Mouse (Mus musculus): ENCODE measurements at regions not wholly inside any gene's neighbourhood (a gene's known extent, or its start where the extent isn't known, plus 50 kb on each side); places are given as distances from the start of the nearest gene placed in this dataset.
"Not testable (repeated sequence)": the region's sequence is repeated elsewhere in the genome, so short reads cannot be mapped to it uniquely, and the experiment has no call there.

GRCm38 (mm10) chr5:51980901-51981300, 209.4 kb downstream of the Dhx15 start:
- Histone ChIP-seq H3K27me3 (ENCODE audit: control insufficient read depth, insufficient read depth, low read length) (no peaks in the 10 kb centered on the region), H3K4me1 (ENCODE audit: control insufficient read depth, insufficient read depth, low read length) (no peaks in the 10 kb centered on the region), H3K9ac (ENCODE audit: low read depth, low read length, severe bottlenecking) (no peak overlapping the region), H3K36me3 (ENCODE audit: control insufficient read depth, insufficient read depth, low read length) (no peaks in the 10 kb centered on the region), H3K4me2 (replicated peaks; ENCODE audit: low read depth, low read length, severe bottlenecking) (no peak overlapping the region), H3K4me3 (replicated peaks; ENCODE audit: low read length) (no peak overlapping the region), H3K27ac (replicated peaks; ENCODE audit: low read depth, low read length) (no peak overlapping the region), H3K9me3 (ENCODE audit: control insufficient read depth, low read length) (no peaks in the 10 kb centered on the region)
- no peak for ATAC-seq (ENCODE audit: low FRiP score, low read depth)
- TF ChIP-seq POLR2A (IDR thresholded peaks at IDR 0.05; ENCODE audit: borderline replicate concordance, extremely low read depth, insufficient read depth, insufficient read length), result no peak
- WGBS, result 81% methylated on average over 5 of the region's 5 CpGs
- no peak for DNase-seq (ENCODE audit: low spot score)

- 17% methylated on average over 5 of the region's 5 CpGs for WGBS
- DNase-seq (ENCODE audit: low spot score), result peak; percentile 47
These were observed 237.8 kb downstream of the Dhx15 start for GRCm38 (mm10) chr5:51952499-51952898.

GRCm38 (mm10) chr5:51949996-51950395, 240.3 kb downstream of the Dhx15 start:
- TF ChIP-seq POLR2A (IDR thresholded peaks at IDR 0.05; ENCODE audit: borderline replicate concordance, extremely low read depth, insufficient read depth, insufficient read length), result no peak
- H3K4me2 ChIP-seq (replicated peaks; ENCODE audit: low read depth, low read length, severe bottlenecking), result no peak overlapping the region
- H3K4me3 ChIP-seq (replicated peaks; ENCODE audit: low read length), result no peak overlapping the region
- ATAC-seq (ENCODE audit: low FRiP score, low read depth), result no peak
- no peak overlapping the region for H3K9ac ChIP-seq (ENCODE audit: low read depth, low read length, severe bottlenecking)
- DNase-seq (ENCODE audit: low spot score), result no peak
- 0 out of 2 replicates have a peak, but pooled peaks cover 2% of the 10 kb centered on the region for H3K4me1 ChIP-seq (ENCODE audit: control insufficient read depth, insufficient read depth, low read length)
- H3K9me3 ChIP-seq (ENCODE audit: control insufficient read depth, low read length), result no peaks in the 10 kb centered on the region
- no peaks in the 10 kb centered on the region for H3K36me3 ChIP-seq (ENCODE audit: control insufficient read depth, insufficient read depth, low read length)
- no peaks in the 10 kb centered on the region for H3K27me3 ChIP-seq (ENCODE audit: control insufficient read depth, insufficient read depth, low read length)
- WGBS, result 88% methylated on average over 5 of the region's 5 CpGs
- H3K27ac ChIP-seq (replicated peaks; ENCODE audit: low read depth, low read length), result no peak overlapping the region

More at GRCm38 (mm10) chr5:51952499-51952898, 237.8 kb downstream of the Dhx15 start:
- TF ChIP-seq POLR2A (IDR thresholded peaks at IDR 0.05; ENCODE audit: borderline replicate concordance, extremely low read depth, insufficient read depth, insufficient read length), result no peak
- Histone ChIP-seq H3K4me2 (replicated peaks; ENCODE audit: low read depth, low read length, severe bottlenecking) (no peak overlapping the region), H3K27me3 (ENCODE audit: control insufficient read depth, insufficient read depth, low read length) (no peaks in the 10 kb centered on the region), H3K4me3 (replicated peaks; ENCODE audit: low read length) (no peak overlapping the region), H3K27ac (replicated peaks; ENCODE audit: low read depth, low read length) (no peak overlapping the region), H3K9ac (ENCODE audit: low read depth, low read length, severe bottlenecking) (no peak overlapping the region), H3K4me1 (ENCODE audit: control insufficient read depth, insufficient read depth, low read length) (0 out of 2 replicates have a peak, but pooled peaks cover 2% of the 10 kb centered on the region), H3K9me3 (ENCODE audit: control insufficient read depth, low read length) (no peaks in the 10 kb centered on the region), H3K36me3 (ENCODE audit: control insufficient read depth, insufficient read depth, low read length) (no peaks in the 10 kb centered on the region)
- peak; percentile 73 for ATAC-seq (ENCODE audit: low FRiP score, low read depth)

- no peak overlapping the region for H3K4me3 ChIP-seq (replicated peaks; ENCODE audit: low read length)
- 90% methylated on average over 3 of the region's 3 CpGs for WGBS
- H3K4me2 ChIP-seq (replicated peaks; ENCODE audit: low read depth, low read length, severe bottlenecking), result no peak overlapping the region
- H3K9me3 ChIP-seq (ENCODE audit: control insufficient read depth, low read length), result no peaks in the 10 kb centered on the region
- ATAC-seq (ENCODE audit: low FRiP score, low read depth) (no peak), DNase-seq (ENCODE audit: low spot score) (no peak)
- no peak overlapping the region for H3K27ac ChIP-seq (replicated peaks; ENCODE audit: low read depth, low read length)
- H3K4me1 ChIP-seq (ENCODE audit: control insufficient read depth, insufficient read depth, low read length), result no peaks in the 10 kb centered on the region
- H3K36me3 ChIP-seq (ENCODE audit: control insufficient read depth, insufficient read depth, low read length), result no peaks in the 10 kb centered on the region
- H3K9ac ChIP-seq (ENCODE audit: low read depth, low read length, severe bottlenecking), result no peak overlapping the region
- TF ChIP-seq POLR2A (IDR thresholded peaks at IDR 0.05; ENCODE audit: borderline replicate concordance, extremely low read depth, insufficient read depth, insufficient read length), result no peak
- no peaks in the 10 kb centered on the region for H3K27me3 ChIP-seq (ENCODE audit: control insufficient read depth, insufficient read depth, low read length)
These were observed 244.3 kb downstream of the Dhx15 start for GRCm38 (mm10) chr5:51946062-51946461.

- H3K4me2 ChIP-seq (replicated peaks; ENCODE audit: low read depth, low read length, severe bottlenecking); H3K9ac ChIP-seq (ENCODE audit: low read depth, low read length, severe bottlenecking): not testable (repeated sequence)
- WGBS, result 50% methylated on average over 4 of the region's 4 CpGs
These were observed 248.4 kb downstream of the Dhx15 start for GRCm38 (mm10) chr5:51941925-51942291.

More at GRCm38 (mm10) chr5:51941925-51942291, 248.4 kb downstream of the Dhx15 start:
- DNase-seq (ENCODE audit: low spot score); H3K9me3 ChIP-seq (ENCODE audit: control insufficient read depth, low read length); H3K4me3 ChIP-seq (replicated peaks; ENCODE audit: low read length); H3K27ac ChIP-seq (replicated peaks; ENCODE audit: low read depth, low read length); H3K27me3 ChIP-seq (ENCODE audit: control insufficient read depth, insufficient read depth, low read length); ATAC-seq (ENCODE audit: low FRiP score, low read depth); H3K4me1 ChIP-seq (ENCODE audit: control insufficient read depth, insufficient read depth, low read length); H3K36me3 ChIP-seq (ENCODE audit: control insufficient read depth, insufficient read depth, low read length): not testable (repeated sequence)

Data from limb, embryonic 14.5 days (tissue).